Mouse (Mus musculus) adrenal gland, postnatal 36 days (tissue): ENCODE measurements at regions not wholly inside any gene's neighbourhood (a gene's known extent, or its start where the extent isn't known, plus 50 kb on each side); places are given as distances from the start of the nearest gene placed in this dataset.

Experiments used
- DNase-seq, 2 experiments: peaks; one replicate each; pipeline ENCODE4 v3.0.0; 2021; ENCODE audit warnings: mixed read lengths in 1 of 2

GRCm38 (mm10) chr10:83963779-83964643, 241.3 kb downstream of the 1500009L16Rik start:
- DNase-seq, result no peak

GRCm38 (mm10) chr10:83964838-83965237, 242.2 kb downstream of the 1500009L16Rik start:
- DNase-seq, result no peak

GRCm38 (mm10) chr10:83970501-83970900, 247.8 kb downstream of the 1500009L16Rik start:
- DNase-seq, result no peak

GRCm38 (mm10) chr10:83974548-83974947, 251.9 kb downstream of the 1500009L16Rik start:
- DNase-seq, result no peak

- no peak for DNase-seq
Observed at GRCm38 (mm10) chr10:83976548-83976947, 253.9 kb downstream of the 1500009L16Rik start.

GRCm38 (mm10) chr10:83979930-83980329, 257.3 kb downstream of the 1500009L16Rik start:
- DNase-seq, result no peak

GRCm38 (mm10) chr10:83984697-83985415, 262.2 kb downstream of the 1500009L16Rik start:
- no peak for DNase-seq

- peak in 1 of 2 experiments; percentile 5 for DNase-seq
Observed at GRCm38 (mm10) chr10:83992577-83993305, 270.1 kb downstream of the 1500009L16Rik start.

GRCm38 (mm10) chr10:83995026-83995600, 272.4 kb downstream of the 1500009L16Rik start:
- no peak for DNase-seq

- DNase-seq, result peak; percentile 68 to 75
Observed at GRCm38 (mm10) chr10:83995913-83996312, 273.2 kb downstream of the 1500009L16Rik start.

GRCm38 (mm10) chr10:83996489-83996888, 273.8 kb downstream of the 1500009L16Rik start:
- DNase-seq, result no peak

GRCm38 (mm10) chr10:84000436-84001208, 278.0 kb downstream of the 1500009L16Rik start:
- DNase-seq, result peak; percentile 13 to 43

GRCm38 (mm10) chr10:84002744-84003143, 280.1 kb downstream of the 1500009L16Rik start:
- no peak for DNase-seq

- no peak for DNase-seq
Observed at GRCm38 (mm10) chr10:84003601-84004149, 281.0 kb downstream of the 1500009L16Rik start.

GRCm38 (mm10) chr10:84008923-84009322, 286.3 kb downstream of the 1500009L16Rik start:
- no peak for DNase-seq

- peak; percentile 50 to 72 for DNase-seq
Observed at GRCm38 (mm10) chr10:84019381-84019780, 296.7 kb downstream of the 1500009L16Rik start.

- peak; percentile 46 to 62 for DNase-seq
Observed at GRCm38 (mm10) chr10:84020023-84020620, 297.5 kb downstream of the 1500009L16Rik start.

- no peak for DNase-seq
Observed at GRCm38 (mm10) chr10:84021167-84022120, 298.8 kb downstream of the 1500009L16Rik start.

GRCm38 (mm10) chr10:84024294-84024693, 301.6 kb downstream of the 1500009L16Rik start:
- DNase-seq, result peak in 1 of 2 experiments; percentile 18
